Mouse (Mus musculus): ENCODE measurements around the gene Mtrex.

The Mtrex gene

GRCm38 (mm10) chr13:112825479-112825878 is 101.7 kb downstream of the Mtrex start:
- DNase-seq (ENCODE audit: low spot score in 2 of 2): no peak

GRCm38 (mm10) chr13:112823911-112824648 is 103.1 kb downstream of the Mtrex start:
- no peak for DNase-seq (ENCODE audit: low spot score in 2 of 2)

- DNase-seq (ENCODE audit: low spot score in 2 of 2): no peak
These were observed 103.8 kb downstream of the Mtrex start for GRCm38 (mm10) chr13:112823236-112823910.

- no peak for DNase-seq (ENCODE audit: low spot score in 2 of 2)
These were observed 104.8 kb downstream of the Mtrex start for GRCm38 (mm10) chr13:112822413-112822812.

- no peak for DNase-seq (ENCODE audit: low spot score in 2 of 2)
These were observed 109.1 kb downstream of the Mtrex start for GRCm38 (mm10) chr13:112818125-112818524.
